Mouse (Mus musculus) mouse trophoblast stem cell (cell line): Measurements from ENCODE around the gene Gm7970.
"Not testable (repeated sequence)": the region's sequence is repeated elsewhere in the genome, so short reads cannot be mapped to it uniquely, and the experiment has no call there.

Experiments
- in situ Hi-C, 2 experiments: fragments of 300-500 bp; cut with MseI, MboI; formaldehyde crosslinking; loops; 2 replicates in 1 of 2; 3 replicates in 1 of 2; pipeline ENCODE4 v1.15.1; 2025

The Gm7970 gene

GRCm38 (mm10) chr14:41555483-41555882, at the start of gene Gm7970:
TSS of gene Gm7970 (minus strand) at chr14:41555583.
- in situ Hi-C loops: not testable (repeated sequence)

GRCm38 (mm10) chr14:41600935-41601334, 45.6 kb upstream of the Gm7970 start:
- in situ Hi-C loops: not testable (repeated sequence)

GRCm38 (mm10) chr14:41586346-41586745, 31.0 kb upstream of the Gm7970 start:
- in situ Hi-C loops: not testable (repeated sequence)

GRCm38 (mm10) chr14:41572911-41573310, 17.5 kb upstream of the Gm7970 start, which contains the start of gene 1700049E17Rik2:
TSS of gene 1700049E17Rik2 (plus strand) at chr14:41573211.
- in situ Hi-C loops: not testable (repeated sequence)

- in situ Hi-C loops: not testable (repeated sequence)
These were observed 30.7 kb downstream of the Gm7970 start for GRCm38 (mm10) chr14:41524695-41525094.

GRCm38 (mm10) chr14:41520683-41521082, 34.7 kb downstream of the Gm7970 start:
- in situ Hi-C loops: not testable (repeated sequence)
